Mouse (Mus musculus) right cerebral cortex, postnatal 4 days (tissue): ENCODE results near the gene Adamts14.

Experiments
- DNase-seq: peaks from one replicate; pipeline ENCODE4 v3.0.0-alpha.2; 2022

Gene Adamts14

GRCm38 (mm10) chr10:61273081-61273843 is at the start of gene Adamts14:
Gene Adamts14, minus strand, starts transcription at chr10:61273438.
- DNase-seq: peak; percentile 30

- no peak for DNase-seq
These were observed 45.3 kb upstream of the Adamts14 start for GRCm38 (mm10) chr10:61318527-61318926.

- no peak for DNase-seq
These were observed 42.2 kb upstream of the Adamts14 start for GRCm38 (mm10) chr10:61315324-61315880.

GRCm38 (mm10) chr10:61313750-61314149 is 40.5 kb upstream of the Adamts14 start:
- DNase-seq: no peak

- DNase-seq: no peak
These were observed 39.5 kb upstream of the Adamts14 start for GRCm38 (mm10) chr10:61312754-61313153.

GRCm38 (mm10) chr10:61312159-61312558 is 38.9 kb upstream of the Adamts14 start:
- DNase-seq: no peak

GRCm38 (mm10) chr10:61308706-61309320 is 35.6 kb upstream of the Adamts14 start:
- DNase-seq: no peak

- no peak for DNase-seq
These were observed 32.8 kb upstream of the Adamts14 start for GRCm38 (mm10) chr10:61305928-61306590.

- no peak for DNase-seq
These were observed 30.8 kb upstream of the Adamts14 start for GRCm38 (mm10) chr10:61304046-61304445.

GRCm38 (mm10) chr10:61300996-61301395 is 27.8 kb upstream of the Adamts14 start:
- no peak for DNase-seq

- DNase-seq: no peak
These were observed 24.2 kb upstream of the Adamts14 start, which contains the start of gene Prf1 for GRCm38 (mm10) chr10:61297477-61297876. Gene Prf1, plus strand, starts transcription at chr10:61297833.

- peak; percentile 22 for DNase-seq
These were observed 23.6 kb upstream of the Adamts14 start for GRCm38 (mm10) chr10:61296713-61297445.

- no peak for DNase-seq
These were observed 21.0 kb upstream of the Adamts14 start for GRCm38 (mm10) chr10:61294242-61294641.

GRCm38 (mm10) chr10:61290479-61290878 is 17.2 kb upstream of the Adamts14 start:
- DNase-seq: no peak

- no peak for DNase-seq
These were observed 16.8 kb upstream of the Adamts14 start for GRCm38 (mm10) chr10:61290016-61290415.

- no peak for DNase-seq
These were observed 13.0 kb upstream of the Adamts14 start for GRCm38 (mm10) chr10:61286246-61286645.

GRCm38 (mm10) chr10:61285271-61285670 is 12.0 kb upstream of the Adamts14 start:
- no peak for DNase-seq

- DNase-seq: no peak
These were observed 11.1 kb upstream of the Adamts14 start for GRCm38 (mm10) chr10:61284309-61284708.

GRCm38 (mm10) chr10:61281115-61281514 is 7.9 kb upstream of the Adamts14 start:
- DNase-seq: no peak

GRCm38 (mm10) chr10:61277918-61278674 is 4.9 kb upstream of the Adamts14 start:
- DNase-seq: no peak

- DNase-seq: no peak
These were observed 3.8 kb upstream of the Adamts14 start for GRCm38 (mm10) chr10:61277051-61277450.

GRCm38 (mm10) chr10:61275669-61276110 is 2.5 kb upstream of the Adamts14 start:
- DNase-seq: no peak
